Mouse (Mus musculus) lung, adult 2 months (tissue): ENCODE measurements around the gene Cpvl. TPM values are rescaled to one million over a fixed set of nuclear protein-coding genes. Genes with fewer than 3 reads are reported as not detected.

Experiments
- DNase-seq: peaks from one replicate; pipeline ENCODE4 v3.0.0; 2022
- H3K4me1 ChIP-seq: fragments of 200-500 bp; 2 replicates; pipeline ENCODE4 v1.6.1; 2011; ENCODE audit warnings: low read length; ENCODE audit not compliant: control insufficient read depth, insufficient read depth
- H3K4me3 ChIP-seq: fragments of 200-500 bp; replicated peaks from 2 replicates; pipeline ENCODE3; 2011; ENCODE audit warnings: low read depth, mild to moderate bottlenecking, control low read depth, low read length; ENCODE audit errors: extremely low read depth
- CTCF ChIP-seq: fragments of 200-500 bp; IDR thresholded peaks from 2 replicates; pipeline ENCODE4 v1.5.1; 2011; ENCODE audit warnings: mild to moderate bottlenecking, low read length, control low read depth; ENCODE audit not compliant: insufficient read depth
- POLR2A ChIP-seq: fragments of 200-500 bp; IDR thresholded peaks from 2 replicates; pipeline ENCODE4 v1.6.1; 2011; ENCODE audit warnings: low read depth, mild to moderate bottlenecking, control low read depth, low read length, borderline replicate concordance; ENCODE audit errors: extremely low read depth
- WGBS: fragments of 180-500 bp; shearing (Covaris S2); methylation state at CpG from one replicate; pipeline ENCODE4 v1.1.7; 2018; 5-methylcytosine and 5-hydroxymethylcytosine counted together
- polyA plus RNA-seq: library from polyadenylated mRNA; depleted of rRNA; stranded (reverse); fragments of >200 nt; gene quantifications from 2 replicates; pipeline ENCODE4 v1.2.3, GENCODE M21; 2012

Gene Cpvl
- polyA plus RNA-seq, 1 experiment = not detected

DNA sequence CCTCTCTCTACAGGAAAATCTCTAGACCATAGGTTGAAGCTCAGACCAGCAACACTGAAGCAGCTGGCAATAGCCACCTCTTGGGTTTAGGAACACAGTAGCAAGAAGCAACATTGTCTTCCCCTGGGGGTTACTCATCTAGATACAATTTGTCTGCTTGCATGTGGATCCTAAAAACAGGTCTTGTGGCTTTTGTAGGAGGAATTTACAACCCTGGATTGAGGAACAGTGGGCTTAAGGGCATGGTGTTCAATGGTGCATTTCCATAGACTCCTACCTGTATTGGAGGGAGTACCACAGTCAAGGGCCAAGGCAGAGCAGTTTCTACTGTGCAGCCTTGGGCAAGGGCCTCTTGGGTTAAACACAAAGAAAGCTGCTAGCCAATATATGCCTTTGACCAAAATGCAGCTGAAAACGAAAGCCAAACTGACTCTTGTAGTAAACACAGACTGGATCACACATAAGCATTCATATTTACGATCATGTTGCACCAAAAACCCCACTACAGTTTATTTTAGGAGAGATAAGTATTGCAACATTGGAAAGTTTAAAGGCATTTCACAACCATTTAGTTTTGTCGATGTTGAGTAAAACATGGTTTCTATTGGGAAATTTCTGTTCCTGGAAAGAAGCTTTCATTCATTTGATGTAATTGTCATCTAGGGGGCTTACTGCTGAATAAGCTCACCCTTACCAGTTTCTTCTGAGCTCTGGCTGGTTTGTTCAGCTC, 17.9 kb upstream of the Cpvl start:
- DNase-seq = no peak
- H3K4me1 ChIP-seq = peaks cover 4% of the 10 kb centered on the region
- 59% methylated on average over 3 of the region's 3 CpGs for WGBS
- TF ChIP-seq POLR2A (no peak), CTCF (no peak)
- H3K4me3 ChIP-seq = no peak overlapping the region

- Histone ChIP-seq H3K4me1 (peaks cover 4% of the 10 kb centered on the region), H3K4me3 (no peak overlapping the region)
- WGBS = 20% methylated on average over 4 of the region's 4 CpGs
- DNase-seq = no peak
- no peak for TF ChIP-seq POLR2A
- TF ChIP-seq CTCF = no peak
These were observed 17.0 kb upstream of the Cpvl start for GRCm38 (mm10) chr6:53995519-53995918.

- 62% methylated on average over 3 of the region's 3 CpGs for WGBS
- Histone ChIP-seq H3K4me3 (no peak overlapping the region), H3K4me1 (peaks cover 4% of the 10 kb centered on the region)
- no peak for DNase-seq
- no peak for TF ChIP-seq CTCF
- TF ChIP-seq POLR2A = no peak
These were observed 13.9 kb upstream of the Cpvl start for GRCm38 (mm10) chr6:53992386-53992785.

- TF ChIP-seq POLR2A = no peak
- TF ChIP-seq CTCF = no peak
- WGBS = 91% methylated on average over 3 of the region's 3 CpGs
- Histone ChIP-seq H3K4me1 (no peaks in the 10 kb centered on the region), H3K4me3 (no peak overlapping the region)
- DNase-seq = no peak
These were observed 8.8 kb upstream of the Cpvl start for GRCm38 (mm10) chr6:53987235-53987634.

- WGBS = 66% methylated on average over 14 of the region's 14 CpGs
- H3K4me1 ChIP-seq = no peaks in the 10 kb centered on the region
- no peak overlapping the region for H3K4me3 ChIP-seq
- TF ChIP-seq CTCF (no peak), POLR2A (no peak)
- DNase-seq = no peak
These were observed 8.0 kb upstream of the Cpvl start for GRCm38 (mm10) chr6:53986273-53986985.

GRCm38 (mm10) chr6:53983820-53984219, 5.3 kb upstream of the Cpvl start:
- no peak for DNase-seq
- Histone ChIP-seq H3K4me1 (no peaks in the 10 kb centered on the region), H3K4me3 (no peak overlapping the region)
- WGBS = 66% methylated on average over 6 of the region's 6 CpGs
- TF ChIP-seq POLR2A (no peak), CTCF (no peak)

GRCm38 (mm10) chr6:53982612-53983011, 4.1 kb upstream of the Cpvl start:
- 60% methylated on average over 4 of the region's 4 CpGs for WGBS
- Histone ChIP-seq H3K4me1 (no peaks in the 10 kb centered on the region), H3K4me3 (no peak overlapping the region)
- no peak for DNase-seq
- TF ChIP-seq POLR2A (no peak), CTCF (no peak)

DNA sequence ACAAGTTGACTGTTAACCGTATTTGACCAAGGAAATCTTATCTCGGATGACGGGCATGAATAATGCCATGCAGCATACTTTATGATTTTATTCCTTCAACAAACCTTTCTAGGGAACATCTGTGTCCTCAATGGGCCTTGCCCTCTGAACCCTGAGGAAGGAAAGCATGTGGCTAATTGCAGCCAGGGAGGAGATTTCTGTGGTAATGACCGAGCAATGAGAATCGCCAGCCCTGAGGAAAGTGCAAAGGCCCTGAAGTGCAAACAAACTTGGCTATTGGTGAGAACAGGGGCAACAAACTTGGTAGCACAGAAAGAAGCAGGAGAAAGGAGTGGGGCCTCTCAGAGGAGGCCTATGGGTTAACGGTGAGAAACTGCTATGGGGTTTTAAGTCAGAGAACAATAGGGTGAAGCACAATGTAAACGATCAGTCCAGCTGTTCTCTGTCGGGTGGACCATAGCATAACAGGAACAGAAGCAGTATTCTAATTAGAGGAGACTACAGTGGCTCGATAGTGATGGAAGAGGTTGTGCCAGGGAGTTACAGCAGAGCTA, 3.7 kb upstream of the Cpvl start:
- Histone ChIP-seq H3K4me1 (no peaks in the 10 kb centered on the region), H3K4me3 (no peak overlapping the region)
- no peak for TF ChIP-seq CTCF
- TF ChIP-seq POLR2A = no peak
- DNase-seq = no peak
- 57% methylated on average over 9 of the region's 9 CpGs for WGBS

DNA sequence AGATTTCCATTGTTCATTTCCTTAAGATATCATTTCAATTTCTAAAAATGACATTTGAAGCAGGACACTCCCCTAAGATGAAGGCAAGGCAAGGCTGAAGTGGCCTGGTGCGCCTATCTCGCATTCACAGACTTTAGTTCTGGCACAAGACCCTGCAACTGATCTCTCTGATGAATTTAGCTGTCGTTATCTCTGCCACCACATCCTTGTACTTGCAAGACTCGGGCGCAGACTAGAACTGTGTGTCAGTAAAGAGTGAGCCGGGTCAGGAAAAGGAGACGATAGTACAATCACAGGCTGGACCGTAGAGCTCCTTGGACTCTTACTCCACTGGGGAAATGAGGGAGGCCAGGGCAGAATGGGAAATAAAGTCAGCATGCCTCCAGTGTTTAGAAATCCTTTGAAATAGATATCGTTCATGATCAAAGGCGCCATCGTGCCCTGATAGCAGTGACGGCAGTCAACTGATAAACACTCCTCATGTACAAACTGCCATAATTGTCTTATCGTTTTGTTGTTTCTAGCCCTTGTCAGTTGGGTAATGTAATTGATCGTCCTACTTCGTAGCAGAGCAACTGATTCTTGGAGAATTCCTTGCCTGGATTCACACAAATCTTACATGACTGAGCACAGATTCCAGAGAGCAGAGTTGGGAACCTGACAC, 2.5 kb upstream of the Cpvl start:
- no peak overlapping the region for H3K4me3 ChIP-seq
- no peak for TF ChIP-seq CTCF
- no peak for TF ChIP-seq POLR2A
- no peak for DNase-seq
- no peaks in the 10 kb centered on the region for H3K4me1 ChIP-seq
- WGBS = 78% methylated on average over 15 of the region's 15 CpGs

DNA sequence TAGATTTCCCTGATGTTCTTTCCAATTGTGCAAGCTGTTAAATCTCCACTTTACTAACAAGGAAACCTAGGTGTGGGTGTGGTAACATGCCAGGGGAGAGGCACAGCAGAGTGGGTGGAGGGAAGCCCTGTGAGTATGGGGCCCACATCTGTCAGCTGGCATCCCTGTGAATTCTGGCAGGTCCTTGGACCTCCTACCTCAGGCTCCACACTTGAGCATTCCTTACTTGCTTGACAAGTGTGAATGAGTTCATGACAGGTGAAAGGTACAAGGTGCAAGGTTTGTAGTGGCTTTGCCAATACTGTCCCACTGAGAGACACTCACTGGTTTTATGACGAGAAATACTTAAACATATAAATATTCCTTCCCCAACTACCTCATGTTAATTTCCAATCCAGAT, 4.4 kb downstream of the Cpvl start:
- H3K4me3 ChIP-seq = no peak overlapping the region
- DNase-seq = no peak
- H3K4me1 ChIP-seq = peaks cover 5% of the 10 kb centered on the region
- 66% methylated on average over 1 of the region's 1 CpGs for WGBS
- TF ChIP-seq CTCF (no peak), POLR2A (no peak)
